Mouse (Mus musculus) cerebellum, postnatal 4 days (tissue): Measurements from ENCODE around the gene Setd3.

Source experiments
- DNase-seq, 2 experiments: peaks; one replicate each; pipeline ENCODE4 v3.0.0; 2022; ENCODE audit warnings: low spot score in 2 of 2, mixed read lengths in 1 of 2

Setd3 gene

DNA sequence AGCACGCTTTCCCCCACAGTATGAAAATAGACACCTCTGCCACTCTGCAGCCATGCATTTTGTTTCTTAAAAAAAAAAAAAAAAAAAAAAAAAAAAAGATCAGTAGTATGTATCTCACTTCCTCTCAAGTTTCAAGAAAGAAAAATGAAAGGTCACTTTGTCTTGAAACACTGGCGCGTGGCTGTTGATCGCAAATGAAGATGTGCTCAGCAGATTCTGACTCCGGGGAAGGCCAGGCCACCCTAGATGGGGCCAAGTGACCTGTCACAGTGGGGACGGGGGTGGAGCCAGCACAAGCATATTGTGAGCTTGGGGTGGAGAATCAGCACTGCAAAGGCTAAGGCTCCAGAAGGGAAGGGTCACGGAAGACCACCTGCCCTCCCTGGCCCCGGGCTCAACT, 24.8 kb upstream of the Setd3 start:
- DNase-seq, result no peak

DNA sequence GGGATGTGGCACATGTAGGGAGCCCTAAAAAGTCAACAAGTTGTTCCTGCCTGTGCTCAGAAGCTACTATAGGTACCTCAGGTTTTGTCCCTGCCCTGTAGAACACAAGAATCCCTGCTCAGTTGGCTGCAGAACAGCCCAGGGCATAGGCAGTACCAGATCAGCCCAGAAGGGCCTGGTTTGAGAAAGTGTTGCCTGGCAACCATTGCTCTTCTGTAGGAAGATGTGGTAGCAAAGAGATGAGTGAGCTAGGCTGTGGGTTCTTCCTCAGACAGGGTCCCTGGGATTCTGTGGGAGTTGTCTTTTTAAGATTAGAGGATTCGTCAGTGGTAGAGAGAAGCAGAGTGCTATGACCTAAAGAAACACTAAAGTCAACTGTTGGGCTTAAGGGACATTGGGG, 21.0 kb upstream of the Setd3 start:
- DNase-seq, result no peak

- no peak for DNase-seq
Measured at GRCm38 (mm10) chr12:108198447-108198846, 19.3 kb upstream of the Setd3 start.

DNA sequence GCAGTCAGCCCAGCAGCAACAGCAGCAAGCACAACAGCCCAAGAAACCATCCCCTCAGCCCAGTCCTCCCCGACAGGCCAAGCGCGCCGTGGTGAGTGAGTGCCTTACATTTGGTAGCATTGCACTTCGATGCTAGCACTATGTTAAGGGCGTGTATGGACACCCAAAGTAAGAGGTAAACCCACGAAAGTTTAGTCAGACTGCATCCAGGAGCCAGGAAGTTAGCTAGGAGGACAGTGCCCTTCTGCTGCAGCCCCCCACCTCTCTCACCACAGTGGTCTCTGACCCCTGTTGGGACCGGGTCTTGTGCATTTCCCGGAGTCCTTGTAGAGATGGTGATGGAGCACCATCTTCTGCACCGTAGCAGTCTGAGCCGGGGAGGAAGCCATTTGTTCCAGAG, 16.6 kb upstream of the Setd3 start:
- no peak for DNase-seq

GRCm38 (mm10) chr12:108193878-108194277, 14.8 kb upstream of the Setd3 start:
- no peak for DNase-seq

GRCm38 (mm10) chr12:108187541-108188091, 8.5 kb upstream of the Setd3 start:
- no peak for DNase-seq

- no peak for DNase-seq
Measured at GRCm38 (mm10) chr12:108181716-108182115, 2.6 kb upstream of the Setd3 start.

DNA sequence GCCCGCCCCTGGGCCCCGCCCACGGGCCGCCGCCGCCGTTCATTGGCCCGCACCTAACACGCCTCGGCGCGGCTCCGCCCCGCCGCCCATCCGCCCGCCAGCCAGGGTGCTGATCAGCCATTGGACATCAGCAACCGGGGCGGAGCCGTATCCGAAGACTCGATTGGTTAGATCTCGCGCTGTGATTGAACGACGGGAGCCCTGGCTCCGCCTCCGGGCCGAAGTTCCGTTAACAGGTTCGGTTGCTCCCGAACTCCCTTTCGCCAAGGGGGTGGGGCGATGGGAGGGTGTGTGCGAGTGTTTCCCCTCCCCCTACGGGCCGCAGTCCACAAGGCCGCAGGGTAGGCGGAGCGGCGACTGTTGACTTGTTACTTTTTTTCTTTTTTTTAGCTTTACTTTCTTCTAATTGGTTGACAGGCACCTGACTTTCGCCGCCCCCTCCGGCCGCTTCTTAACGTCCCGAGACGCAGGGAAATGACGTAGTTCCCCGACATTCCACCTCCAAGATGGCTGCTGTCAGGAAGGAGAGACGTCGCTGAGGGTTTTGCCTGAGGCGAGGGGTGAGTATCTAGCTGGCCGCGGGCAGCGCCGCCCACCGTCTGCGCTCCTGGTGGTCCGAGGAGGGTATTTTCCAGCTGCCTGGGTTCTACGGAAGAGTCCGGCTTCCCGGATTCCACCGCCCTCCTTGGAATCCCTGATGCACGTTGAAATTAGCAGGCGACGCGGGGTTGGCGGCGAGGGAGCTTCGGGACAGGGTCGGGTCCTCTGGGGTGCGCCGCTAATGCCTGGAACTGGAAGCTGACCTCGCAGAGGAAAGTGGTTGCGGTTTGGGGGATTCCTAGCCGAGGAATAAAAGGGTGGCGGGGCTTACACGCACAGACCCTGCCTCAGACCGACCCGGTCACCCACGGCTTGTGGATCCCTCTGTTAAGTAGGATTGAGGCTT, 480 bp upstream of the Setd3 start, which contains the start of gene Ccnk:
TSS of gene Ccnk (plus strand) at position 259 of the 946 bp plus-strand sequence.
- peak; percentile 94 to 98 for DNase-seq

GRCm38 (mm10) chr12:108178331-108179245, 526 bp downstream of the Setd3 start:
- DNase-seq, result peak in 1 of 2 experiments; percentile 33

DNA sequence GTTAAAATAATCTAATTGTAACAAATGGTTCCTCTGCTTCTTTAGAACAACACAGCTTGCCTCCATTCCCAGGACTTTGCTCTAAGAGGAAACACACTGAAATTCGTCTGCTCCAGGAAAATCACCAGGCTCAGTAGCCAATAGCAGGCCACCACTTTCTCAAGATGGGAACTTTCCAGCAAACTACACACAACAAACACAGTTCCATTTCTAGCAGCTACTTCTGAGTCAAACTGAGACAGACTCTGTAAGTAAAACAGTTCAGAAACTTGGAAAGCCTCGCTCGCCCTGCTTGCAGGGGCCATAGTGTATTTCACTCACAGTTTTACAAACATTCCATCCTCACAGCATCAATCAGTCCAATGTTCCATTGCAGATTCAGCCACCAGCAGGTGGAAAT, 2.7 kb downstream of the Setd3 start:
- DNase-seq, result no peak

GRCm38 (mm10) chr12:108174606-108175505, 4.3 kb downstream of the Setd3 start:
- no peak for DNase-seq

GRCm38 (mm10) chr12:108172639-108173038, 6.5 kb downstream of the Setd3 start:
- no peak for DNase-seq

GRCm38 (mm10) chr12:108171336-108171735, 7.8 kb downstream of the Setd3 start:
- no peak for DNase-seq

DNA sequence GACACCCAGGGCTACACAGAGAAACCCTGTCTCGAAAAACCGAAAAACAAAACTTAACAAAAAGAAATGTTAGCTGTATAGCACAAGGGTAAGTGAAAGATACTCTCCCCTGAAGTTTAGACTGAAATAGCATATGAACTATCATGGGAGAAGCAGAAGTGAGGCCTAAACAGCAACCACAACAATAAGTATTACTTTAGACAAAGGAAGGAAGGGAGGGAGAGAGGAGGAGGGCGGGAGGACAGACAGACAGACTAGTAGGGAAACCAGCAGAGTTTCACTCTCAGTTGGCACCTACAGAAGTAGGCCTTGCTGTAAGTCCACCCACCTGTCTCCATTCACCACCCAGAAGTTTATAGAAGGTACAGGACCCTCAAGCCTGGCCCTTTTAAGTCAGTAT, 8.6 kb downstream of the Setd3 start:
- no peak for DNase-seq

DNA sequence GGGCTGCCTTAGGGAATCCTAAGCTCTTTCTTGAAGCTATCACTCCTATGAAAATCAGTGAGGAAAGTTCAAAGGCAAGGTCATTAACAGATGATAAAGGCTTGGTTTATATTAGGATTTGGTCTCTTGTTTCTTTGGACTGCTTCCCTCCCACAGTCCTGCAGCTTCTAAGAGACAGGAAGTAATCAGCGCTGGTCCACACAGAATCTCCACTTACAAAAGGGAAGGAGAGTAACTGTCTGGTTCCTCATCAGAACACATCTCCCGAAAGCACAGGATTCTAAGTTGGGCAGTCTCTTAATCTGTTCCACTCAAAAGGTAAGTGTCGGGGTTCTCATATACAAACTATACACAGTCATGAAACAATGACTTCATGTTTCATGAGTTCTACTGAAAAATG, 10.2 kb downstream of the Setd3 start:
- no peak for DNase-seq

DNA sequence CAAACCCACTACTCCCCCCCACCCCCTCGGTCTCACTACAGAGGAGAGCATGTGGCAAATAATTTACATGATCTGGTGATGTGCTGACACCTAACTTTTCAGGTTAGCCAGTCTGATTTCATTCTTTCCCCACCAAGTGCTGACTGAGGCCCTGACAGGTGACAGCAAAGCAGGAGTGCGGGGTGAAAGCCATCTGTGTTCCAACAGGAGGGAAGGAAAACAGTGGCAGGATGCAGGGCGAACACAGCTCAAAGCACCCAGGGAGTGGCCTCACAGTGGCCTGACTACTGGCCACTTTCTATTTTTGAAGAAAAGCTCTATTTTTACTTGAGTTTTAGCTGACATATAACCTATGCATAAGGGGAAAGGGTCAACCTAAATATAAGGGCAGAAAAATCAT, 15.4 kb downstream of the Setd3 start:
- DNase-seq, result no peak

DNA sequence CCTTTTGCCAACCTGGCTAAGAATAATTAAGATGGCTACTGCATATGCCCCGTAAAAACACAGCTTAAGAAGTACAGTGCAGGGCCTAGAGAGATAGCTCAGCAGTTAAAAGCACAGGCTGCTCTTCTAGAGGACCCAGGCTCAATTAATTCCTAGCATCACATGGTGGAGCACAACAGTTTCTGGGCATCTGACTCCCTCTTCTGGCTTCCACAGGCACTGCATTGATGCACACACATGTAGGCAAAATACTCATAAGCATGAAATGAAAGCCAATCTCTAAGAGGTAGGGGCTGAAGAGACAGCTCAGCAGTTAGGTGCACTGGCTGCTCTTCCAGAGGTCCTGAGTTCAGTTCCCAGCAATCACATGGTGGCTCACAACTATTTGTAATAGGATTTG, 17.1 kb downstream of the Setd3 start:
- DNase-seq, result peak in 1 of 2 experiments; percentile 21

DNA sequence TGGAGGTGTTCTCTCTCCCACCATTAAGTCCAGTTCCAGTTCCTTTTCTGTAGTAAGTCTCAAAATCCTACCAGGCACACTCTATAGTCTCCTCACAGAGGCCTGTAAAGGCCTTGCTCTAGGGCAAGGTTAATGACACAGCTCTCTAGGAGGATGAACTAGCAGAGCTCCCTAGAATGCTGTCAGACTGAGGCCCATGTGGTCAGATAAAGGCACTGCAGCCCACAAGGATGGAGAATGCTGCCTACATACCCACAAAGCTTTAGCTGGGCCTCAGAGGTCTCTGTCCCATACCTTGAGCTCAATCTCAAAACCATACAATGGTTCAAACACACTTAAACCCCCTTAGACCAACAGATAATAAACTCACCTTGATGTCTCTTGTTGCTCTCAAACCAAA, 19.3 kb downstream of the Setd3 start:
- no peak for DNase-seq

DNA sequence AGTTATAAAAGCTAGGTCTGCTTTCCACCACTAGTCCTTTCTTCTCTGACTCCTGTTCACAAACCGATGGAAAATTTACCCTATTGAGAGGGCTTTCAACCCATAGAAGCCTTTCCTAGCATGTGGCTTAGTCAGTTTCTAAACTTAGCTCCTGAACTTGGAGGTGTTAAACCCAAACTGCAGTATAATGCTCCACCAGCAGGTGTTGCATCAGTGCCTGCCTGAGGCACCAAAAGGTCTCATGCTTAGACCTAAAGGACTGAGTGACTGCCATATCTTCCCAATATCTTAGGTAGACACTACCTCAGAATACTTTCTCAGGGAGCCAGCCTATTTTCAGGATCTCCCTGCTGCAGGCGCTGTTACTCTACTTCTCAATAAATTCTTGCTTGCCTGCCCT, 26.4 kb downstream of the Setd3 start:
- DNase-seq, result no peak

- no peak for DNase-seq
Measured at GRCm38 (mm10) chr12:108149764-108150163, 29.4 kb downstream of the Setd3 start.

DNA sequence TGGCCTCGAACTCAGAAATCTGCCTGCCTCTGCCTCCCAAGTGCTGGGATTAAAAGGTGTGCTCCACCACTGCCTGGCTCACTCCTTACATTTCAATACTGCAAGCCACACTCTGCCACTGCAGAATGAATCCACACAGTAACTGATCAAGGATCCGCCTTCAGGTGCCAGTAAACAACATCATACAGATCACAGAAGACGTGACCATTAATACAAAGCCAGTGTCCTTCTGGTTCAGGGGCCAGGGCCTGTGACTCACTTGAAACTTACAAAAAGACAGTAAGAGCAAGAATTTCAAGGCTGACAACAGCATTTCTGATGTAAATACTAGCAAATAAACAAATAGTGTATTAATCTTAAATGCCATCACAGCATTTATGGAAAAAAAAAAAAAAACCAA, 33.9 kb downstream of the Setd3 start:
- DNase-seq, result no peak
